Mouse (Mus musculus) frontal cortex, adult (tissue): ENCODE measurements around the gene Nktr.

Experiments used
- ATAC-seq: cut with Nextera tagmentation; 2 replicates; pipeline ENCODE4 v1.9.2; 2017; ENCODE audit warnings: mild to moderate bottlenecking, moderate library complexity, mixed read lengths; ENCODE audit not compliant: low TSS enrichment

The Nktr gene

DNA sequence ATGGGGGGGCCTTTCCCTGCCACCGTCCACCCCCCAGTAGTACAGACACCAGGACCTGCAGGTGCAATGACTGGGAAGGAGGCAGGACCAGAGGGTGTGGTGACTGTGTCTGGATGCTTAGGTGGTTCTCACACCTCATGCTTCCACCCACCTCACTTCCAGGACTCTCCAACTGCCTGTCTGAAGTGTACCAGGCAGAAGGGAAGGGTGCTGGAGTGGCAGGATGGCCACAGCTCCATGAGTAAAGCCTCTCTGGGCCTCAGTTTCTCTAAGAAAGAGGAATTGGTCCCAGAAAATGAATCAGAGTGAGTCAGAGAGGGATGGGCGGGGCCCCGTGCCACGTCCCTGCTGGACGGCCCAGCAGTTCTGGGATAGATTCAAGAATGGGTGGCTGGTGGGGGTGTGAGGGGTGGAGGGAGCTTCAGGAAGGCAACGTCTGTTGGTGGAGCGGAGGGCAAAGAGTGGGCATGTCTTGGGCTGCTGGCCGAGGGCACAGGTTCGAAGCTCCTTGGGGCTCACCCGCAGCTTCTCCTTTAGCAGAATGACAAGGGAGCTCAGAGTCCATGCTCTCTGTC is 42.2 kb downstream of the Nktr start:
- no peak for ATAC-seq

- ATAC-seq: no peak
Measured at GRCm38 (mm10) chr9:121761787-121762186, 42.8 kb downstream of the Nktr start.

GRCm38 (mm10) chr9:121762248-121762647 is 43.3 kb downstream of the Nktr start:
- no peak for ATAC-seq

DNA sequence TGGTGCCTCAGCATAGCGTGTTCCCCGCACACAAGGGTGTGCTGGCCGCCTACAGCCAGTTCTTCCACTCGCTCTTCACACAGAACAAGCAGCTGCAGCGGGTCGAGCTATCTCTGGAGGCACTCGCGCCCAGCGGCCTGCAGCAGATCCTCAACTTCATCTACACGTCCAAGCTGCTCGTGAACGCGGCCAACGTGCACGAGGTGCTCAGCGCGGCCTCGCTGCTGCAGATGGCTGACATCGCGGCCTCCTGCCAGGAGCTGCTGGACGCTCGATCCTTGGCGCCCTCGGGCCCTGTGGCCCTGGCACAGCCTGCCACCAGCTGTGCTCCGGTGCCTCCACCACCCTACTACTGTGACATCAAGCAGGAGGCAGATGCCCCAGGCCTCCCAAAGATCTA is 43.8 kb downstream of the Nktr start:
- ATAC-seq: no peak

- ATAC-seq: no peak
Measured at GRCm38 (mm10) chr9:121763716-121764115, 44.7 kb downstream of the Nktr start.

GRCm38 (mm10) chr9:121765166-121765855 is 46.3 kb downstream of the Nktr start:
- ATAC-seq: no peak

DNA sequence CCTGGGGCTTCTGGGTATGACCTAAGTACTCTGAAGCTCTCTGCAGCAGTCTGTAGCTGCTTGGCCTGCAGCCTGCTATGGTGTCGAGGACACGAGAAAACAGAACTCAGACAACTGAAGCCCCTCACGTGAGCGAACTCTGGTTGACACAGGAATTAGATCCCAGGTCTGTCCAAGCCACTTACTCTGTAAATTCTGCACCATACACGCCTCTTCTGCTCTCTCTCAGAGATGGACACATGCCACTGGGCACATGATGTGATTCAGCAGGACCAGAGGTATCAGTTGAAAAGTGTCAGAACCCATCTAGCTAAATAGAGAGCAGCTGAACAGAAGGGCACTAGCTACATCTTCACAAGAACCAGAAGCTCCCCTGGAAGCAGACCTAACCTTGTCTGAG is 53.4 kb downstream of the Nktr start:
- no peak for ATAC-seq

GRCm38 (mm10) chr9:121775951-121776350 is 57.0 kb downstream of the Nktr start:
- peak; percentile 32 for ATAC-seq

GRCm38 (mm10) chr9:121776511-121776910 is 57.5 kb downstream of the Nktr start:
- peak; percentile 28 for ATAC-seq

GRCm38 (mm10) chr9:121777484-121778065 is 58.6 kb downstream of the Nktr start, which contains the start of gene Klhl40:
Klhl40 (plus strand) TSS chr9:121777607.
- ATAC-seq: peak; percentile 45

DNA sequence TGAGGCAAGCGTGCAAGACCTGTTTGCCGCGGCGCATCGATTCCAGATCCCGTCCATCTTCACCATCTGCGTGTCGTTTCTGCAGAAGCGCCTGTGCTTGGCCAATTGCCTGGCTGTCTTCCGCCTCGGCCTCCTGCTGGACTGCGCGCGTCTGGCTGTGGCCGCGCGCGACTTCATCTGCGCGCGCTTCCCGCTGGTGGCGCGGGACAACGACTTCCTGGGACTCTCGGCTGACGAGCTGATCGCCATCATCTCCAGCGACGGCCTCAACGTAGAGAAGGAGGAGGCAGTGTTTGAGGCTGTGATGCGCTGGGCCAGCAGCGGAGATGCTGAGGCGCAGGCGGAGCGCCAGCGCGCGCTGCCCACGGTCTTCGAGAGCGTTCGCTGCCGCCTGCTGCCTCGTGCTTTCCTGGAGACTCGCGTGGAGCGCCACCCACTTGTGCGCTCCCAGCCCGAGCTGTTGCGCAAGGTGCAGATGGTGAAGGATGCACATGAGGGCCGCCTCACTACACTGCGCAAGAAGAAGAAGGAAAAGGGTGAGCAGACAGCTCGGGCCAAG is 59.2 kb downstream of the Nktr start:
- peak; percentile 40 for ATAC-seq

DNA sequence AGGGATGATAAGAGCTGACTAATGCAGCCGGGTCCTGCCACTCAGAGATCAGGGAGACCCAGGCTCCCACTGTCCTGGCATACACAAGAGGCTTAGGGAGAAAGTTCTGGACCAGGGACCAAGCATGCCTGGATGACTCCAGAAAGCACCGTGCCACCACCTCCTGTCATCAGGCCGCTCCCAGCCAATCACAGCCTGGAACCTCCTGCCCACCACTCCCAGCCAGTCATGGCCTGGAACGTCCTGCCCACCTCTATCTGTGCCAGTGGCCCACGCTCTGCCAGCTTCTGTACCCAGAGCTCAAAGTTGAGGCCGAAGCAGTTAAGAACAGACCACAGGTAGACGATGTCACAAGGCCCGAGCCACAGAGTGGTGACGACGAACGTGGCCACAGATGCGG is 65.8 kb downstream of the Nktr start:
- ATAC-seq: no peak

- no peak for ATAC-seq
Measured at GRCm38 (mm10) chr9:121785261-121785660, 66.3 kb downstream of the Nktr start.

GRCm38 (mm10) chr9:121786359-121786758 is 67.4 kb downstream of the Nktr start:
- ATAC-seq: peak; percentile 34

DNA sequence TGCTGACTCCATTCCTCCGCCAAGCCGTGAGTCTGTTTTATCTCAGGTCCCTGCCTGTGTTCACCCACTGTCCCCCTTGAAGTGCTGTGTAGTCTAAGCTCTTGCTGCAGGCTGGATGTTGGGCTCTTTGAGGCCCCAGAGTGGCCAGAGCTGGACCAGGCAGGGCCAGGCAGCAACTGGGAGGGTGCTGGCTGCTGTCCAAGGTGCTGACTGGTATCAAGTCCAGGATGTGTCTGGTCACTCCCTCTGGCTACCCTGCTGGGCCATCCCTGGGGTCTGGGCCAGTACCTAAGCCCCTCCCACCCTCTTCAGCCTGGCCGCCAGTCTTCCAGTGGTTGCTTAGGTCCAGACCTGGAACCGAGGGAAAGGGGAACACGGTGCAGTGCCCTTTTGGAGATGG is 72.2 kb downstream of the Nktr start:
- no peak for ATAC-seq

DNA sequence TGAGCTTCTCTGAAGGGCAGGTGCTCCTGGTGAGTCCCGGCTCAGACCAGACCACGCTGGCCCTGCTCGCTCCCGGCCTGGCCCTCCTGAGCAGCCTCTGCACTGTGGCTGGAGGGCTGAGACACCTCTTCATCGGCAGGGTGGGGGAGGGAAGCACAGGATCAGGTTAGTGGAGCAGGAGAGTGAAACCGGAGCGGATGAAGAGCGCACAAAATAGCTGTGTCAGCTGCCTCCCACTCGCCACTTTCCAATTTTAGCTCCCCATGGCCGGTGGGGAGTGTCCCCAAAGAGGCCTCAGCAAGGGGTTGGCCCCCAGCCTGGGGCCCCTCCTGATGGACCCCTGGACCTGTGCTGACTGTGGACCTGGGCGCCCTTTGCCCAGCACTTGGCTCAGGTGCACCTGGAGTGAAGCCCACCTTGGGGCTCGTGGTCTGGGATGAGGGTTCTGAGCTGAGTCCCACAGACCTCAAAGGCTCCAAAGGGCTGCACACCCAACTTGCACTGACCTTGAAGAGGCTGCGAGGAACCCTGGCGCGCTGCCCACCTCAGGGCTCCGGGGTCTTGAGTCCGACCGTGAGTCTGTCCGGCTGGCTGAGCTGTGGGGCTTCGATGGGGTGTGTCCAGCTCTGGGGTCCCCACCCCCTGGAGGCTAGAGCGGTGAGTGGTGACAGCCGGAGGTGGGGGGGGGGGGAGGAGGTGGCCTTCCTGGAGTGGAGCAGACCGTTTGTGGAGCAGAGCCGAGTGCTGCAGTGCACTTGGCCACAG is 73.0 kb downstream of the Nktr start, which contains the start of gene Hhatl:
Gene Hhatl, minus strand, starts transcription at position 751 of the 765 bp plus-strand sequence.
- peak; percentile 14; the same call in 1 of the 2 replicates for ATAC-seq

- ATAC-seq: no peak
Measured at GRCm38 (mm10) chr9:121794972-121795539, 76.1 kb downstream of the Nktr start.

DNA sequence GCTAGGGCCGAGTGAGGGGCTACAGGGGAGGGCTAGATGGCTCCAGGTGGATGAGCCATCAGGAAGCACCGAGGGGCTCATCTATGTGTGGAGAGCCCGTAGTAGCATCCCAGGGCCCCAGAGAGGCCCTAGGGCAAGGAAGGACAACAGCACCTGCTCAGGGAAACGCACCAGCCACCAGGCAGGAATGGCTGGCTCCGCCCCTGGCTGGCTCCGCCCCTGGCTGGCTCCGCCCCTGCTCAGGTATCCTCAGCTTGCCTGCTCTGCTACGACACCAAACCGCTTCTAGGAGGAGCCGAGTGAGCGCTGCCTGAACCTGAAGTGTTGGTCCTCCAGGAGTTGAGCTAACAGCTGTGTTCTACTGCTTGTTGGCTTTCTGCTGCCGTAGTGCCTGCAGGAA is 78.8 kb downstream of the Nktr start:
- no peak for ATAC-seq

GRCm38 (mm10) chr9:121798887-121799520 is 80.0 kb downstream of the Nktr start:
- ATAC-seq: peak; percentile 64

- ATAC-seq: no peak
Measured at GRCm38 (mm10) chr9:121802747-121803146, 83.8 kb downstream of the Nktr start.
